Mouse (Mus musculus): Measurements from ENCODE around the gene Hyls1.

- TF ChIP-seq GATA1 (IDR thresholded peaks at IDR 0.05; ENCODE audit: low read length) (no peak), TAL1 (IDR thresholded peaks at IDR 0.05; ENCODE audit: low read length) (no peak)
Observed at GRCm38 (mm10) chr9:35520631-35521348, 49.4 kb downstream of the Hyls1 start.
